Mouse (Mus musculus) limb, embryonic 14.5 days (tissue): ENCODE data around the gene Gm20481. TPM values are rescaled to one million over a fixed set of nuclear protein-coding genes. Genes with fewer than 3 reads are reported as not detected.
"Not testable (repeated sequence)": the region's sequence is repeated elsewhere in the genome, so short reads cannot be mapped to it uniquely, and the experiment has no call there.

Experiments used
- ATAC-seq: fragments of 200-750 bp; cut with Nextera tagmentation; 2 replicates; pipeline ENCODE4 v1.8.0; 2017; ENCODE audit warnings: low read depth, moderate number of reproducible peaks, moderate TSS enrichment; ENCODE audit not compliant: low FRiP score
- DNase-seq: peaks from one replicate; pipeline ENCODE4 v3.0.0-alpha.2; 2015; ENCODE audit warnings: low spot score
- H3K27ac ChIP-seq: fragments of 300-500 bp; sonication (generic); replicated peaks from 2 replicates; pipeline ENCODE4 v1.5.1; 2014; ENCODE audit warnings: low read depth, mild to moderate bottlenecking, low read length, moderate library complexity, mixed read lengths
- H3K27me3 ChIP-seq: fragments of 300-500 bp; sonication (generic); 2 replicates; pipeline ENCODE4 v1.6.1; 2014; ENCODE audit warnings: low read length, mixed read lengths; ENCODE audit not compliant: control insufficient read depth, insufficient read depth
- H3K36me3 ChIP-seq: fragments of 300-500 bp; sonication (generic); 2 replicates; pipeline ENCODE4 v1.6.1; 2014; ENCODE audit warnings: mild to moderate bottlenecking, low read length, moderate library complexity, mixed read lengths; ENCODE audit not compliant: control insufficient read depth, insufficient read depth
- H3K4me1 ChIP-seq: fragments of 300-500 bp; sonication (generic); 2 replicates; pipeline ENCODE4 v1.6.1; 2014; ENCODE audit warnings: antibody characterized with exemption, low read length, mixed read lengths; ENCODE audit not compliant: control insufficient read depth, insufficient read depth
- H3K4me2 ChIP-seq: fragments of 300-500 bp; sonication (generic); replicated peaks from 2 replicates; pipeline ENCODE4 v1.6.1; 2014; ENCODE audit warnings: low read depth, mild to moderate bottlenecking, low read length, moderate library complexity; ENCODE audit not compliant: severe bottlenecking
- H3K4me3 ChIP-seq: fragments of 300-500 bp; sonication (generic); replicated peaks from 2 replicates; pipeline ENCODE4 v1.5.1; 2014; ENCODE audit warnings: low read length
- H3K9ac ChIP-seq: fragments of 300-500 bp; sonication (generic); 2 replicates; pipeline ENCODE4 v1.6.1; 2014; ENCODE audit warnings: mild to moderate bottlenecking, low read depth, low read length, moderate library complexity; ENCODE audit not compliant: severe bottlenecking
- H3K9me3 ChIP-seq: fragments of 300-500 bp; sonication (generic); 2 replicates; pipeline ENCODE4 v1.6.1; 2016; ENCODE audit warnings: low read length; ENCODE audit not compliant: control insufficient read depth
- POLR2A ChIP-seq: fragments of 200-500 bp; IDR thresholded peaks from 2 replicates; pipeline ENCODE4 v1.8.0; 2012; ENCODE audit warnings: inconsistent platforms, mild to moderate bottlenecking, moderate library complexity, borderline replicate concordance; ENCODE audit not compliant: insufficient read depth, insufficient read length; ENCODE audit errors: extremely low read depth
- WGBS: fragments of 180-500 bp; shearing (Covaris S2); extraction: QIAGEN DNeasy Blood & Tissue Kit; methylation state at CpG from one replicate; pipeline ENCODE4 v1.1.7; 2014; 5-methylcytosine and 5-hydroxymethylcytosine counted together
- polyA plus RNA-seq, 2 experiments: library from polyadenylated mRNA; depleted of rRNA in 1 of 2; stranded (reverse) in 1 of 2; unstranded in 1 of 2; fragments of >200 nt; fragmentation: Nextera tagmentation in 1 of 2; extraction: Ambion mirVana in 1 of 2; gene quantifications; 2 replicates each; pipeline versions ENCODE4 v1.2.1 to v1.2.3; 2012 to 2014

Gene Gm20481
- polyA plus RNA-seq, 2 experiments, result not detected

GRCm38 (mm10) chr17:34996411-34997141, 26.9 kb downstream of the Gm20481 start:
- Histone ChIP-seq H3K4me1 (peaks cover 8% of the 10 kb centered on the region; the same call in 1 of the 2 replicates), H3K4me2 (no peak overlapping the region), H3K36me3 (peaks cover 9% of the 10 kb centered on the region), H3K9ac (no peak overlapping the region), H3K4me3 (no peak overlapping the region), H3K27me3 (no peaks in the 10 kb centered on the region), H3K9me3 (no peaks in the 10 kb centered on the region), H3K27ac (no peak overlapping the region)
- ATAC-seq (no peak), DNase-seq (no peak)
- TF ChIP-seq POLR2A, result no peak
- WGBS, result 94% methylated on average over 12 of the region's 14 CpGs

GRCm38 (mm10) chr17:34997142-34997483, 27.4 kb downstream of the Gm20481 start:
- no peak for DNase-seq

GRCm38 (mm10) chr17:34998526-34999430, 29.1 kb downstream of the Gm20481 start:
- Histone ChIP-seq H3K9ac (no peak overlapping the region), H3K4me3 (no peak overlapping the region; the same call in 1 of the 2 replicates), H3K36me3 (peaks cover 9% of the 10 kb centered on the region), H3K27me3 (no peaks in the 10 kb centered on the region), H3K4me2 (peak overlapping the region; percentile 65; the same call in 1 of the 2 replicates), H3K4me1 (peaks cover 18% of the 10 kb centered on the region), H3K9me3 (no peaks in the 10 kb centered on the region), H3K27ac (no peak overlapping the region)
- DNase-seq (no peak), ATAC-seq (no peak)
- no peak for TF ChIP-seq POLR2A
- WGBS, result 91% methylated on average over 15 of the region's 15 CpGs

More at GRCm38 (mm10) chr17:34997142-34997483, 27.4 kb downstream of the Gm20481 start:
- no peak for ATAC-seq
- Histone ChIP-seq H3K4me3 (no peak overlapping the region), H3K27ac (no peak overlapping the region), H3K9me3 (no peaks in the 10 kb centered on the region), H3K4me1 (peaks cover 8% of the 10 kb centered on the region), H3K36me3 (peaks cover 9% of the 10 kb centered on the region), H3K9ac (no peak overlapping the region), H3K4me2 (no peak overlapping the region), H3K27me3 (no peaks in the 10 kb centered on the region)
- 88% methylated on average over 5 of the region's 5 CpGs for WGBS
- TF ChIP-seq POLR2A, result no peak

GRCm38 (mm10) chr17:34999871-35000716, 30.4 kb downstream of the Gm20481 start:
- Histone ChIP-seq H3K4me3 (peak overlapping the region; percentile 91), H3K4me2 (peak overlapping the region; percentile 88), H3K9ac (peak overlapping the region; percentile 78), H3K36me3 (peaks cover 21% of the 10 kb centered on the region), H3K27ac (peak overlapping the region; percentile 99), H3K4me1 (peaks cover 18% of the 10 kb centered on the region)
- 20% methylated on average over 29 of the region's 32 CpGs for WGBS
- H3K27me3 ChIP-seq, H3K9me3 ChIP-seq, DNase-seq, ATAC-seq: not testable (repeated sequence)
